Mouse (Mus musculus) E14TG2a.4 (cell line): ENCODE measurements around the gene Pla2g4b.

ENCODE experiments used
- CTCF ChIP-seq: conservative IDR thresholded peaks from 2 replicates; pipeline ENCODE4 v1.5.1; 2014; ENCODE audit warnings: low read length
- NANOG ChIP-seq: IDR thresholded peaks from 2 replicates; pipeline ENCODE4 v1.6.1; 2014; ENCODE audit warnings: borderline replicate concordance, low read length, mixed read lengths

GRCm38 (mm10) chr2:120066224-120066623 lies 33.0 kb downstream of the Pla2g4b start:
- TF ChIP-seq CTCF: no peak
- no peak for TF ChIP-seq NANOG
